26 mouse cellular contexts compared by ENCODE assay signal in the genomic region with DNA sequence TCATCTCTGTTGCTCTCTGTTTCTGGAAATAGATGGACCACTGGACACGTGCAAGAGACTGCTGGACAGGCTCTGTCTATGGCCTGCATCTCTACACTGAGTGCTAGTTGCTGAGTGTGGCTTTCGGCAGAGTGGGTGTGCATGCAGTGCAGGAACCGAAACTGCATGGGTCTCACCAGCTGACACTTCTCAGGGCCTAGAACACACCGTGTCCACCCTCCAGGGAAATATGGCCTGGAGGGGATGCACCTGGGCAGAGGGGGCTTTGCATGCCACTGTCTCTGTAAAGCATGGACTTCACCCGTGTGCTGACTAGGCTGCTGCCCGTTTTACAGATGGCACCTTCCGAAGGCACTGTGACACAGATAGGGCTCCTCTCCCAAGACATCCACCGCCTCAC. TPM values are rescaled to one million over a fixed set of nuclear protein-coding genes. Genes with fewer than 3 reads are reported as not detected.
"Had no signal": no experiment of that assay in that cellular context is flagged by ENCODE, and none has a peak within 500 bp of the region (broad histone marks: within the 10 kb centered on the region; RNA-seq: fewer than 3 reads in every experiment).

No protein-coding gene starts in this region.

- H3K4me1 ChIP-seq: midbrain, embryonic 10.5 days; midbrain, embryonic 12.5 days; neural tube, embryonic 13.5 days; neural tube, embryonic 15.5 days; stomach, embryonic 15.5 days had no signal

- H3K27me3 ChIP-seq: midbrain, embryonic 12.5 days; neural tube, embryonic 13.5 days; neural tube, embryonic 15.5 days; stomach, embryonic 15.5 days had no signal

- H3K9me3 ChIP-seq: midbrain, embryonic 10.5 days; midbrain, embryonic 12.5 days; neural tube, embryonic 13.5 days; neural tube, embryonic 15.5 days; stomach, embryonic 15.5 days had no signal

- H3K4me2 ChIP-seq: lung, embryonic 14.5 days; midbrain, embryonic 12.5 days; neural tube, embryonic 13.5 days; neural tube, embryonic 15.5 days; stomach, embryonic 15.5 days had no signal

- DNase-seq: lung, adult 18-20 months; lung, embryonic 14.5 days; lung, postnatal 10 days; lung, postnatal 4 days; midbrain, embryonic 14.5 days; retina, postnatal 1 day; right cerebral cortex, adult 18-20 months; right cerebral cortex, postnatal 25 days; right cerebral cortex, postnatal 4 days; thymus, adult 18-20 months; thymus, postnatal 14 days; thymus, postnatal 36 days had no signal

- H3K27ac ChIP-seq: midbrain, embryonic 10.5 days; midbrain, embryonic 12.5 days; neural tube, embryonic 13.5 days; neural tube, embryonic 15.5 days; stomach, embryonic 15.5 days had no signal

- H3K9ac ChIP-seq: lung, embryonic 14.5 days; midbrain, embryonic 12.5 days; neural tube, embryonic 13.5 days; neural tube, embryonic 15.5 days; stomach, embryonic 15.5 days had no signal

- ATAC-seq: midbrain, embryonic 16.5 days had no signal

- H3K4me3 ChIP-seq: midbrain, embryonic 10.5 days; midbrain, embryonic 12.5 days; myocyte; neural tube, embryonic 13.5 days; neural tube, embryonic 15.5 days; stomach, embryonic 15.5 days had no signal

- H3K36me3 ChIP-seq: midbrain, embryonic 10.5 days; midbrain, embryonic 12.5 days; neural tube, embryonic 13.5 days; neural tube, embryonic 15.5 days had no signal

RNA-seq across cellular contexts. Expression of a gene that starts 11.8 kb away (rescaled TPM):
- total RNA-seq: megakaryocyte, adult 5-6 weeks; megakaryocyte-erythroid progenitor cell, adult 5-6 weeks had no signal
- polyA plus RNA-seq: midbrain, embryonic 14.5 days; midbrain, embryonic 16.5 days; neural tube, embryonic 11.5 days; small intestine, adult 2 months had no signal

RNA-seq across cellular contexts. Expression of a gene that starts 55.0 kb away (rescaled TPM):
- total RNA-seq: megakaryocyte, adult 5-6 weeks; megakaryocyte-erythroid progenitor cell, adult 5-6 weeks had no signal
- polyA plus RNA-seq: liver, embryonic 16.5 days; lung, embryonic 14.5 days; lung, embryonic 16.5 days; midbrain, embryonic 10.5 days; midbrain, embryonic 12.5 days; midbrain, embryonic 14.5 days; midbrain, embryonic 16.5 days; myocyte; neural tube, embryonic 11.5 days; neural tube, embryonic 13.5 days; neural tube, embryonic 15.5 days; small intestine, adult 2 months; stomach, embryonic 15.5 days; thymus, postnatal 0 days had no signal
